Mouse (Mus musculus) hindbrain, embryonic 16.5 days (tissue): ENCODE results near the gene Cfap157. TPM values are rescaled to one million over a fixed set of nuclear protein-coding genes. Genes with fewer than 3 reads are reported as not detected.
A peak's percentile ranks its signal among the peaks of the same experiment; 100 is the strongest.

Experiments used
- ATAC-seq: fragments of 200-750 bp; cut with Nextera tagmentation; 2 replicates; pipeline ENCODE4 v1.8.0; 2017; ENCODE audit warnings: moderate TSS enrichment, moderate library complexity
- H3K27ac ChIP-seq: fragments of 300-500 bp; sonication (generic); 2 replicates; pipeline ENCODE4 v1.5.1; 2014; ENCODE audit warnings: low read depth, mild to moderate bottlenecking, control low read depth, low read length, moderate library complexity
- H3K27me3 ChIP-seq: fragments of 300-500 bp; sonication (generic); replicated peaks from 2 replicates; pipeline ENCODE4 v1.6.1; 2014; ENCODE audit warnings: low read length; ENCODE audit not compliant: control insufficient read depth, insufficient read depth
- H3K36me3 ChIP-seq: fragments of 300-500 bp; sonication (generic); 2 replicates; pipeline ENCODE4 v1.6.1; 2014; ENCODE audit warnings: mild to moderate bottlenecking, low read length, moderate library complexity, mixed read lengths; ENCODE audit not compliant: control insufficient read depth, insufficient read depth
- H3K4me1 ChIP-seq: fragments of 300-500 bp; sonication (generic); 2 replicates; pipeline ENCODE4 v1.6.1; 2014; ENCODE audit warnings: low read depth, low read length; ENCODE audit not compliant: control insufficient read depth, insufficient read depth
- H3K4me2 ChIP-seq: fragments of 300-500 bp; sonication (generic); 2 replicates; pipeline ENCODE4 v1.6.1; 2014; ENCODE audit warnings: mild to moderate bottlenecking, low read length, control low read depth, moderate library complexity
- H3K4me3 ChIP-seq: fragments of 300-500 bp; sonication (generic); 2 replicates; pipeline ENCODE4 v1.5.1; 2014; ENCODE audit warnings: mild to moderate bottlenecking, low read length, control low read depth, moderate library complexity
- H3K9ac ChIP-seq: fragments of 300-500 bp; sonication (generic); 2 replicates; pipeline ENCODE4 v1.6.1; 2014; ENCODE audit warnings: low read depth, mild to moderate bottlenecking, control low read depth, low read length, moderate library complexity
- H3K9me3 ChIP-seq: fragments of 300-500 bp; sonication (generic); 2 replicates; pipeline ENCODE4 v1.6.1; 2014; ENCODE audit warnings: mild to moderate bottlenecking, low read length, moderate library complexity; ENCODE audit not compliant: control insufficient read depth
- WGBS: fragments of 180-500 bp; shearing (Covaris S2); extraction: QIAGEN DNeasy Blood & Tissue Kit; methylation state at CpG from one replicate; pipeline ENCODE4 v1.1.7; 2014; 5-methylcytosine and 5-hydroxymethylcytosine counted together
- polyA plus RNA-seq: library from polyadenylated mRNA; unstranded; fragments of >200 nt; fragmentation: Nextera tagmentation; extraction: Ambion mirVana; gene quantifications from 2 replicates; pipeline ENCODE4 v1.2.1, GENCODE M21; 2015

Cfap157 gene
- polyA plus RNA-seq, 1 experiment from 2014 or later, result 1.1 TPM

GRCm38 (mm10) chr2:32749082-32749481 is 35.1 kb downstream of the Cfap157 start:
- Histone ChIP-seq H3K4me2 (no peak overlapping the region), H3K27ac (no peak overlapping the region), H3K4me3 (no peak overlapping the region), H3K4me1 (peaks cover 6% of the 10 kb centered on the region), H3K27me3 (no peaks in the 10 kb centered on the region), H3K9me3 (no peaks in the 10 kb centered on the region), H3K36me3 (peaks cover 49% of the 10 kb centered on the region), H3K9ac (no peak overlapping the region)
- ATAC-seq, result no peak
- WGBS, result 88% methylated on average over 16 of the region's 16 CpGs

- H3K9me3 ChIP-seq, result no peaks in the 10 kb centered on the region
- peaks cover 19% of the 10 kb centered on the region for H3K4me1 ChIP-seq
- H3K27me3 ChIP-seq, result no peaks in the 10 kb centered on the region
- no peak overlapping the region for H3K4me2 ChIP-seq
- ATAC-seq, result no peak
- H3K36me3 ChIP-seq, result peaks cover 35% of the 10 kb centered on the region
- no peak overlapping the region for H3K27ac ChIP-seq
- no peak overlapping the region for H3K4me3 ChIP-seq
- 73% methylated on average over 15 of the region's 15 CpGs for WGBS
- no peak overlapping the region; the same call in 1 of the 2 replicates for H3K9ac ChIP-seq
Measured at GRCm38 (mm10) chr2:32744272-32744982, 39.8 kb downstream of the Cfap157 start.

GRCm38 (mm10) chr2:32742173-32742531 is 42.1 kb downstream of the Cfap157 start:
- Histone ChIP-seq H3K4me1 (peaks cover 19% of the 10 kb centered on the region), H3K27ac (peak overlapping the region; percentile 86)

GRCm38 (mm10) chr2:32741273-32742172 is 42.7 kb downstream of the Cfap157 start:
- WGBS, result under 1% methylated on average over 56 of the region's 58 CpGs

More at GRCm38 (mm10) chr2:32742173-32742531, 42.1 kb downstream of the Cfap157 start:
- peak overlapping the region; percentile 64 for H3K4me2 ChIP-seq
- H3K9ac ChIP-seq, result peak overlapping the region; percentile 90
- 7% methylated on average over 18 of the region's 18 CpGs for WGBS
- H3K4me3 ChIP-seq, result peak overlapping the region; percentile 81
- H3K36me3 ChIP-seq, result peaks cover 19% of the 10 kb centered on the region
- no peaks in the 10 kb centered on the region for H3K9me3 ChIP-seq
- no peaks in the 10 kb centered on the region for H3K27me3 ChIP-seq
- ATAC-seq, result peak; percentile 93

GRCm38 (mm10) chr2:32740916-32741272 is 43.3 kb downstream of the Cfap157 start, which contains the start of gene 6330409D20Rik:
6330409D20Rik (minus strand) TSS chr2:32741016.
- H3K27ac ChIP-seq, result peak within 1 kb of the TSS; percentile 86
- peak; percentile 1; the same call in 1 of the 2 replicates for ATAC-seq
- H3K9me3 ChIP-seq, result no peaks in the 10 kb centered on the region
- H3K27me3 ChIP-seq, result no peaks in the 10 kb centered on the region
- peaks cover 7% of the 10 kb centered on the region; the same call in 1 of the 2 replicates for H3K36me3 ChIP-seq
- peak within 1 kb of the TSS; percentile 81 for H3K4me3 ChIP-seq
- H3K9ac ChIP-seq, result peak within 1 kb of the TSS; percentile 90
- peak within 1 kb of the TSS; percentile 64 for H3K4me2 ChIP-seq
- 5% methylated on average over 11 of the region's 11 CpGs for WGBS
- H3K4me1 ChIP-seq, result peaks cover 19% of the 10 kb centered on the region

More at GRCm38 (mm10) chr2:32741273-32742172, 42.7 kb downstream of the Cfap157 start:
- peak overlapping the region; percentile 90 for H3K9ac ChIP-seq
- peak overlapping the region; percentile 86 for H3K27ac ChIP-seq
- H3K4me1 ChIP-seq, result peaks cover 19% of the 10 kb centered on the region
- H3K36me3 ChIP-seq, result peaks cover 13% of the 10 kb centered on the region
- H3K27me3 ChIP-seq, result no peaks in the 10 kb centered on the region
- H3K9me3 ChIP-seq, result no peaks in the 10 kb centered on the region
- ATAC-seq, result peak; percentile 58
- peak overlapping the region; percentile 64 for H3K4me2 ChIP-seq
- H3K4me3 ChIP-seq, result peak overlapping the region; percentile 81

- peaks cover 19% of the 10 kb centered on the region for H3K4me1 ChIP-seq
- WGBS, result 66% methylated on average over 4 of the region's 4 CpGs
- H3K36me3 ChIP-seq, result no peaks in the 10 kb centered on the region
- H3K27me3 ChIP-seq, result no peaks in the 10 kb centered on the region
- ATAC-seq, result no peak
- no peak overlapping the region for H3K9ac ChIP-seq
- H3K27ac ChIP-seq, result no peak overlapping the region
- H3K4me3 ChIP-seq, result no peak overlapping the region
- no peak overlapping the region for H3K4me2 ChIP-seq
- no peaks in the 10 kb centered on the region for H3K9me3 ChIP-seq
Measured at GRCm38 (mm10) chr2:32739311-32739710, 44.9 kb downstream of the Cfap157 start.

- no peak overlapping the region for H3K9ac ChIP-seq
- WGBS, result 58% methylated on average over 6 of the region's 6 CpGs
- H3K36me3 ChIP-seq, result no peaks in the 10 kb centered on the region
- H3K27ac ChIP-seq, result no peak overlapping the region
- H3K27me3 ChIP-seq, result no peaks in the 10 kb centered on the region
- no peaks in the 10 kb centered on the region for H3K9me3 ChIP-seq
- H3K4me2 ChIP-seq, result no peak overlapping the region
- peaks cover 5% of the 10 kb centered on the region for H3K4me1 ChIP-seq
- ATAC-seq, result no peak
- no peak overlapping the region for H3K4me3 ChIP-seq
Measured at GRCm38 (mm10) chr2:32737008-32737407, 47.2 kb downstream of the Cfap157 start.

- no peaks in the 10 kb centered on the region for H3K36me3 ChIP-seq
- WGBS, result 27% methylated on average over 3 of the region's 3 CpGs
Measured at GRCm38 (mm10) chr2:32736306-32736829, 47.9 kb downstream of the Cfap157 start.

GRCm38 (mm10) chr2:32734933-32735332 is 49.3 kb downstream of the Cfap157 start:
- Histone ChIP-seq H3K27me3 (no peaks in the 10 kb centered on the region), H3K4me2 (no peak overlapping the region), H3K27ac (no peak overlapping the region), H3K9ac (no peak overlapping the region), H3K9me3 (no peaks in the 10 kb centered on the region), H3K4me3 (no peak overlapping the region), H3K36me3 (no peaks in the 10 kb centered on the region), H3K4me1 (no peaks in the 10 kb centered on the region)
- WGBS, result 52% methylated on average over 4 of the region's 4 CpGs
- ATAC-seq, result no peak

More at GRCm38 (mm10) chr2:32736306-32736829, 47.9 kb downstream of the Cfap157 start:
- Histone ChIP-seq H3K4me3 (no peak overlapping the region), H3K27ac (no peak overlapping the region), H3K9me3 (no peaks in the 10 kb centered on the region), H3K4me2 (no peak overlapping the region), H3K4me1 (peaks cover 5% of the 10 kb centered on the region), H3K27me3 (no peaks in the 10 kb centered on the region), H3K9ac (no peak overlapping the region; the same call in 1 of the 2 replicates)
- ATAC-seq, result no peak
